Comparison of ENCODE assay signal across 36 mouse cellular contexts in the genomic region with DNA sequence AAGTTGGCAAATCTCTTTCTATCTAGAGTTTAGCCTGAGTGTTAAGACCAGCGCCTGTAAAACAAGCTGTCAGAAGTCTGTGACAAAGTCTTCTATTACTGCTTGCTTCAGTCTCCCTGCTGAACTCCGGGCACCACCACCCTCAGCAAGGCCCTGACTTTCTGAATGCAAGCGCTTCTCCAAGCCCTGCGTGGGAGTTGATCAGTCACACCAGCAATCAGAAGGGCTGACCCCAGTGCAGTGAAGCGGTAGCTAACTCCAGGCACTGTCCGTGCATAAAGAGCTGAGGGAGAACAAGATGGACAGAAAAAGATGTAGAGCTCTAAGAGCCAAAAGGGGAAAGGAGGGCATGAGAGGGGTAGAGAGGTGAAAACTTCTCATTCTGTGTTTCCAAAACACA. TPM values are rescaled to one million over a fixed set of nuclear protein-coding genes. Genes with fewer than 3 reads are reported as not detected.
DNase-seq lines count a peak whose midpoint lies in the region; ATAC-seq and TF ChIP-seq lines count a peak whose summit lies in the region.
"Had no signal": no experiment of that assay in that cellular context is flagged by ENCODE, and none has a peak within 500 bp of the region (broad histone marks: within the 10 kb centered on the region; RNA-seq: fewer than 3 reads in every experiment).

No protein-coding gene starts in this region.

- WGBS in hindbrain, embryonic 10.5 days, result 34% methylated on average over 6 of the region's 6 CpGs
- 35% methylated on average over 6 of the region's 6 CpGs for WGBS in hindbrain, postnatal 0 days
- 22% methylated on average over 6 of the region's 6 CpGs for WGBS in kidney, postnatal 0 days
- WGBS in midbrain, embryonic 10.5 days, result 46% methylated on average over 6 of the region's 6 CpGs
- WGBS in midbrain, embryonic 13.5 days, result 41% methylated on average over 6 of the region's 6 CpGs

- no peaks in the 10 kb centered on the region for H3K27me3 ChIP-seq in hindbrain, embryonic 10.5 days (ENCODE audit: insufficient read depth, poor library complexity, severe bottlenecking)
- no peaks in the 10 kb centered on the region for H3K27me3 ChIP-seq in hindbrain, postnatal 0 days (ENCODE audit: insufficient read depth, low read length)
- H3K27me3 ChIP-seq in kidney, postnatal 0 days (ENCODE audit: insufficient read depth, low read length), result no peaks in the 10 kb centered on the region; the same call in 1 of the 2 replicates
- no peaks in the 10 kb centered on the region for H3K27me3 ChIP-seq in midbrain, embryonic 10.5 days (ENCODE audit: low read depth, poor library complexity, severe bottlenecking)
- no peaks in the 10 kb centered on the region for H3K27me3 ChIP-seq in midbrain, embryonic 13.5 days
- H3K27me3 ChIP-seq: forebrain, embryonic 13.5 days; heart, embryonic 12.5 days; limb, embryonic 12.5 days; midbrain, embryonic 12.5 days; neural tube, embryonic 13.5 days had no signal

- H3K9me3 ChIP-seq in hindbrain, embryonic 10.5 days, result no peaks in the 10 kb centered on the region
- no peaks in the 10 kb centered on the region for H3K9me3 ChIP-seq in hindbrain, postnatal 0 days (ENCODE audit: low read length)
- no peaks in the 10 kb centered on the region for H3K9me3 ChIP-seq in kidney, postnatal 0 days (replicated peaks; ENCODE audit: low read length)
- no peaks in the 10 kb centered on the region for H3K9me3 ChIP-seq in midbrain, embryonic 10.5 days (replicated peaks)
- no peaks in the 10 kb centered on the region for H3K9me3 ChIP-seq in midbrain, embryonic 13.5 days
- H3K9me3 ChIP-seq: forebrain, embryonic 13.5 days; heart, embryonic 12.5 days; limb, embryonic 12.5 days; midbrain, embryonic 12.5 days; neural tube, embryonic 13.5 days had no signal

- no peak for ATAC-seq in hindbrain, postnatal 0 days
- no peak; the same call in 1 of the 2 replicates for ATAC-seq in kidney, postnatal 0 days (replicated peaks; ENCODE audit: low FRiP score, low read depth)
- no peak for ATAC-seq in midbrain, embryonic 13.5 days
- ATAC-seq: forebrain, embryonic 13.5 days; inflammation-experienced regulatory T-cells, adult 6 months had no signal

- no peaks in the 10 kb centered on the region; the same call in 1 of the 2 replicates for H3K36me3 ChIP-seq in hindbrain, embryonic 10.5 days
- H3K36me3 ChIP-seq in hindbrain, postnatal 0 days (ENCODE audit: insufficient read depth, low read length), result no peaks in the 10 kb centered on the region
- no peaks in the 10 kb centered on the region for H3K36me3 ChIP-seq in kidney, postnatal 0 days (ENCODE audit: insufficient read depth, low read length)
- H3K36me3 ChIP-seq in midbrain, embryonic 10.5 days, result peaks cover 4% of the 10 kb centered on the region; the same call in 1 of the 2 replicates
- no peaks in the 10 kb centered on the region for H3K36me3 ChIP-seq in midbrain, embryonic 13.5 days
- H3K36me3 ChIP-seq: heart, embryonic 12.5 days; limb, embryonic 12.5 days; midbrain, embryonic 12.5 days; neural tube, embryonic 13.5 days had no signal

- no peak overlapping the region for H3K4me2 ChIP-seq in hindbrain, postnatal 0 days (ENCODE audit: low read depth, low read length)
- H3K4me2 ChIP-seq in kidney, postnatal 0 days (ENCODE audit: low read length), result no peak overlapping the region
- no peak overlapping the region for H3K4me2 ChIP-seq in midbrain, embryonic 13.5 days (replicated peaks)
- H3K4me2 ChIP-seq: forebrain, embryonic 13.5 days; heart, embryonic 12.5 days; hindbrain, embryonic 14.5 days; limb, embryonic 12.5 days; midbrain, embryonic 12.5 days; neural tube, embryonic 13.5 days had no signal

- peaks cover 81% of the 10 kb centered on the region for H3K4me1 ChIP-seq in hindbrain, embryonic 10.5 days (replicated peaks)
- H3K4me1 ChIP-seq in hindbrain, postnatal 0 days (ENCODE audit: insufficient read depth, low read length), result no peaks in the 10 kb centered on the region
- peaks cover 15% of the 10 kb centered on the region for H3K4me1 ChIP-seq in kidney, postnatal 0 days (replicated peaks; ENCODE audit: insufficient read depth, low read length)
- H3K4me1 ChIP-seq in midbrain, embryonic 10.5 days, result peaks cover 63% of the 10 kb centered on the region
- peaks cover 39% of the 10 kb centered on the region for H3K4me1 ChIP-seq in midbrain, embryonic 13.5 days (replicated peaks)

- H3K27ac ChIP-seq in hindbrain, embryonic 10.5 days, result peak overlapping the region; percentile 69
- no peak overlapping the region for H3K27ac ChIP-seq in hindbrain, postnatal 0 days
- H3K27ac ChIP-seq in kidney, postnatal 0 days, result peak overlapping the region; percentile 8; the same call in 1 of the 2 replicates
- H3K27ac ChIP-seq in midbrain, embryonic 10.5 days (replicated peaks), result peak overlapping the region; percentile 52
- no peak overlapping the region for H3K27ac ChIP-seq in midbrain, embryonic 13.5 days
- H3K27ac ChIP-seq: forebrain, embryonic 13.5 days; hindbrain, embryonic 14.5 days; limb, embryonic 12.5 days; liver, embryonic 14.5 days; midbrain, embryonic 12.5 days; neural tube, embryonic 13.5 days had no signal

- no peak overlapping the region for H3K9ac ChIP-seq in hindbrain, postnatal 0 days (replicated peaks; ENCODE audit: low read length)
- H3K9ac ChIP-seq in kidney, postnatal 0 days (ENCODE audit: low read depth, low read length), result no peak overlapping the region
- no peak overlapping the region for H3K9ac ChIP-seq in midbrain, embryonic 13.5 days (replicated peaks)
- H3K9ac ChIP-seq: forebrain, embryonic 13.5 days; heart, embryonic 12.5 days; hindbrain, embryonic 14.5 days; limb, embryonic 12.5 days; liver, embryonic 14.5 days; midbrain, embryonic 12.5 days; neural tube, embryonic 13.5 days had no signal

- no peak for TF ChIP-seq CTCF in hindbrain, postnatal 0 days (IDR thresholded peaks at IDR 0.05; ENCODE audit: low read depth)
- TF ChIP-seq CTCF in kidney, postnatal 0 days (IDR thresholded peaks at IDR 0.05; ENCODE audit: low read depth), result no peak

- DNase-seq in hindbrain, embryonic 10.5 days (ENCODE audit: low spot score), result no peak
- DNase-seq in hindbrain, postnatal 0 days (ENCODE audit: low spot score), result no peak
- peak; percentile 80 for DNase-seq in kidney, postnatal 0 days (ENCODE audit: low spot score)
- no peak for DNase-seq in kidney, adult 11 months
- DNase-seq in midbrain, embryonic 10.5 days (ENCODE audit: low spot score), result no peak
- peak; percentile 58 to 72 for DNase-seq in kidney, postnatal 4 days
- no peak for DNase-seq in left cerebral cortex, adult 9 months (ENCODE audit: low spot score in 2 of 2)
- DNase-seq: adrenal gland, postnatal 25 days; cerebellum, adult 11-12 months; cerebellum, adult 9-11 months; gastrocnemius, postnatal 14 days; heart, postnatal 4 days; layer of hippocampus, adult 9-11 months; lung, postnatal 36 days; right cerebral cortex, postnatal 14 days; thymus, postnatal 4 days had no signal

- H3K4me3 ChIP-seq in hindbrain, embryonic 10.5 days, result no peak overlapping the region
- H3K4me3 ChIP-seq in hindbrain, postnatal 0 days (ENCODE audit: low read length), result no peak overlapping the region
- no peak overlapping the region for H3K4me3 ChIP-seq in kidney, postnatal 0 days (replicated peaks; ENCODE audit: low read depth, low read length)
- H3K4me3 ChIP-seq in midbrain, embryonic 10.5 days, result no peak overlapping the region
- H3K4me3 ChIP-seq in midbrain, embryonic 13.5 days (replicated peaks), result no peak overlapping the region
- H3K4me3 ChIP-seq: forebrain, embryonic 13.5 days; heart, embryonic 12.5 days; limb, embryonic 12.5 days; midbrain, embryonic 12.5 days; neural tube, embryonic 13.5 days had no signal

RNA-seq across cellular contexts. Expression of a gene that starts 24.1 kb away (rescaled TPM):
- polyA plus RNA-seq in hindbrain, embryonic 10.5 days (2016; fragmentation: Nextera tagmentation; extraction: Ambion mirVana), result 0.26 and 0.41 TPM in 2 replicates
- total RNA-seq in hindbrain, postnatal 0 days (2014; rRNA removed), result not detected in 2 replicates
- not detected in 2 replicates for polyA plus RNA-seq in hindbrain, postnatal 0 days (2015; fragmentation: Nextera tagmentation; extraction: Ambion mirVana)
- polyA plus RNA-seq in kidney, postnatal 0 days (2015; fragmentation: Nextera tagmentation; extraction: Ambion mirVana), result not detected in 2 replicates
- 0.29 and 0.30 TPM in 2 replicates for polyA plus RNA-seq in midbrain, embryonic 10.5 days (2016; fragmentation: Nextera tagmentation; extraction: Ambion mirVana)
- polyA plus RNA-seq in midbrain, embryonic 13.5 days (2015; fragmentation: Nextera tagmentation; extraction: Ambion mirVana), result 0.26 TPM in 1 of 2 replicates, not detected in the other
- total RNA-seq: adrenal gland, adult 18-20 months; adrenal gland, postnatal 25 days; common myeloid progenitor, adult 5-6 weeks; gastrocnemius, postnatal 14 days; granulocyte monocyte progenitor cell, adult 5-6 weeks; heart, postnatal 4 days; left cerebral cortex, adult 18-20 months; left cerebral cortex, postnatal 25 days; megakaryocyte, adult 5-6 weeks had no signal
- polyA plus RNA-seq: embryonic facial prominence, embryonic 14.5 days; forebrain, embryonic 13.5 days; heart, embryonic 12.5 days; heart, postnatal 0 days; inflammation-experienced regulatory T-cells, adult 6 months; liver, embryonic 14.5 days; lung, embryonic 16.5 days; neural tube, embryonic 13.5 days; small intestine, adult 2 months; testis, adult 2 months had no signal

RNA-seq across cellular contexts. Expression of a gene that starts 29.5 kb away (rescaled TPM):
- polyA plus RNA-seq in hindbrain, embryonic 10.5 days (2016; fragmentation: Nextera tagmentation; extraction: Ambion mirVana), result 13.1 and 19.6 TPM in 2 replicates
- 2.3 and 2.9 TPM in 2 replicates for total RNA-seq in hindbrain, postnatal 0 days (2014; rRNA removed)
- 3.1 and 3.2 TPM in 2 replicates for polyA plus RNA-seq in hindbrain, postnatal 0 days (2015; fragmentation: Nextera tagmentation; extraction: Ambion mirVana)
- 13.1 and 13.7 TPM in 2 replicates for polyA plus RNA-seq in kidney, postnatal 0 days (2015; fragmentation: Nextera tagmentation; extraction: Ambion mirVana)
- polyA plus RNA-seq in midbrain, embryonic 10.5 days (2016; fragmentation: Nextera tagmentation; extraction: Ambion mirVana), result 19.8 and 21.5 TPM in 2 replicates
- polyA plus RNA-seq in midbrain, embryonic 13.5 days (2015; fragmentation: Nextera tagmentation; extraction: Ambion mirVana), result 10.2 and 14.9 TPM in 2 replicates

Comparison
In these comparisons a context has a peak if more than half of its experiments do, and no peak if none do; other contexts are left out.
1. DNase-seq: peak in kidney, postnatal 0 days (single experiment) and kidney, postnatal 4 days (2 of 2); none in hindbrain, embryonic 10.5 days (single experiment), hindbrain, postnatal 0 days (single experiment), kidney, adult 11 months (single experiment), midbrain, embryonic 10.5 days (single experiment) and left cerebral cortex, adult 9 months (0 of 2).
2. H3K27ac ChIP-seq: peak in hindbrain, embryonic 10.5 days (single experiment), kidney, postnatal 0 days (single experiment) and midbrain, embryonic 10.5 days (single experiment); none in hindbrain, postnatal 0 days (single experiment) and midbrain, embryonic 13.5 days (single experiment).